Mouse (Mus musculus): ENCODE results near the gene Pcbp1. TPM values are rescaled to one million over a fixed set of nuclear protein-coding genes. Genes with fewer than 3 reads are reported as not detected.
"Not testable (repeated sequence)": the region's sequence is repeated elsewhere in the genome, so short reads cannot be mapped to it uniquely, and the experiment has no call there.

Pcbp1 gene
- polyA plus RNA-seq, 1 experiment from 2014 or later: 313 TPM

DNA sequence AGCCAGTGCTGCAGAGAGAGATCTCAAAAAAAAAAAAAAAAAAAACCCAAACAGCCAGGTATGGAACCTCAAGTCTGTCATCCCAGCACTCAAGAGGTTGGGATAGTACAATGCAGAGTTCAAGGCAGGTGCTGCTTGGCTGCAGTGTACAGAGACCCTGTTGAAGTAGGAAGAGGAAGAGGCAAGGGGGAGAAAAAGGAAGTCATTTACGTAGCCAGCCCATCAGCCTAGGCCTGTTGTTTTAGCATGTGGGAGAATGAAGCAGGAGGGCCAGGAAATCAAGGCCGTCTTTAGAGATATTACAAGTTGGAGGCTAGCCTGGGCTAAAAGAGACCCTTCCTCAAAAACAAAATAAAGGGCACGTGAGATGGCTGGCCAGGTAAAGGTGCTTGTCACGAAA, 22.6 kb downstream of the Pcbp1 start:
- no peak overlapping the region for H3K27ac ChIP-seq
- no peak overlapping the region for H3K4me2 ChIP-seq
- no peaks in the 10 kb centered on the region for H3K36me3 ChIP-seq
- WGBS: 85% methylated on average over 4 of the region's 4 CpGs
- no peaks in the 10 kb centered on the region for H3K27me3 ChIP-seq
- peaks cover 2% of the 10 kb centered on the region; the same call in 1 of the 2 replicates for H3K4me1 ChIP-seq (replicated peaks)
- H3K9ac ChIP-seq: no peak overlapping the region
- H3K9me3 ChIP-seq (replicated peaks): no peaks in the 10 kb centered on the region
- no peak overlapping the region for H3K4me3 ChIP-seq
- no peak for ATAC-seq (replicated peaks; ENCODE audit: insufficient number of reproducible peaks, insufficient read depth, low FRiP score, low read depth)

DNA sequence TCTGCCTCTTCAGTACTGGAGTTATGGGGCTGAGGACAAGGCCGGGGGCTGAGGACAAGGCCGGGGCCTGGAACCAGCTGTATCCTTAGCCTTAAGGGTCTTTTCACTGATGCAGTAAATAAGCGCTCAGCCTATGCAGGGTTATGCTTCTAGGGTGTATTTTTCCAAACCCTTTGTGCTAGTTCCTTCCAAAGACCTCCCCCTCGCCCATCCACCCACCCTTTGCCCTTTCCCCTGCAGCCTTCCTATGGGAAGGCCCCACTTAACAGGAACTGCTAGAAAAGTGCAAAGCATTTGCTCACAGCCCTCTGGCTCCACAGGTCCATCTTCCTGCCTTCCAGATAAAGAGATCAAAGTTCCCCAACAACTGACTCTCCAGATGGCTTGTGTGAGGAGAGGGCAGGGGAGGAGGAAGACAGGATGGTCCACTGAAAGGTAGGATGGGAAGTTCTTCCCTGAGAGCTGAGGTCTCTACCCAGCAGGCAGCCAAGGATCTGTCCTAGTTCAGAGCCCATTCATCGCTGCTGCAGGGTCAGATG, 26.5 kb downstream of the Pcbp1 start:
- 59% methylated on average over 5 of the region's 5 CpGs for WGBS
- H3K4me3 ChIP-seq: no peak overlapping the region
- H3K27me3 ChIP-seq: no peaks in the 10 kb centered on the region
- H3K27ac ChIP-seq: peak overlapping the region; percentile 51
- no peaks in the 10 kb centered on the region for H3K36me3 ChIP-seq
- H3K9ac ChIP-seq: no peak overlapping the region
- ATAC-seq (replicated peaks; ENCODE audit: insufficient number of reproducible peaks, insufficient read depth, low FRiP score, low read depth): no peak
- no peaks in the 10 kb centered on the region for H3K9me3 ChIP-seq (replicated peaks)
- peaks cover 26% of the 10 kb centered on the region for H3K4me1 ChIP-seq (replicated peaks)
- H3K4me2 ChIP-seq: no peak overlapping the region

DNA sequence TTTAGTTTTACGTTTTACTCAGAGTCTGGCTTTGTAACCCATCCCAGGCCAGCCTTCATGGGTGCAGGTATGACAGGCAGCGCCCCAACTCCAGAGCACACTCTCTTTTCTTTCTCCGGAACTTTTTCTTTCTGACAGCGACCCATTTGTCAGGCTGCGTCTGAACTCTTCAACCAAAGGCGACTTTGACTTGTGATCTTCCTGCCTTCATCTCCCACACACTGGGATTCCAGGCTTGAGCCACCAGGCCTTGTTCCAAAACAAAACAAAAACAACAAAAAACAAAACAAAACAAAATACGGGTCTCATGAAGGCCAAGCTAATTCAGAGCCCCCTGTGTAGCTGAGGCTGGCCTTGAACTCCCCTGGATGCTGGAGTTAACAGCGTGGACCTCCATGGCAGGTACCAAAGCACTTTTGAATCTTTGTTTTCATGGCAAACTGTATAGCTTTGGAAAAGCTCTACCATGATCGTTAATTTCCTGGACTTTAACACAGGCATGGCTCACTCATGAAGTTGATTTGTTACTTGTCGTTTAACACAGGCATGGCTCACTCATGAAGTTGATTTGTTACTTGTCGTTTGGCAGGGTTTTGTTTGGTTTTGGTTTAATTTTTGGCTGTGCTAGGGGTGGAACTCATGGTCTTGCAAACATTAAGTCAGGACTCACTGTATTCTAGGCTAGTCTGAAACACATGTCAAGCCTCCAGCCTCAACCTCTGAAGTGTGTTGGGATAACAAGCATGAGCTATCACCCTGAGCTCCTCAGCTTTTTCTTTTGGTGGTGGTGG, 28.0 kb downstream of the Pcbp1 start:
- no peak overlapping the region; the same call in 1 of the 2 replicates for H3K9ac ChIP-seq
- H3K4me1 ChIP-seq (replicated peaks): peaks cover 31% of the 10 kb centered on the region
- H3K9me3 ChIP-seq (replicated peaks): no peaks in the 10 kb centered on the region
- peak overlapping the region; percentile 81 for H3K27ac ChIP-seq
- H3K4me3 ChIP-seq: peak overlapping the region; percentile 41
- H3K36me3 ChIP-seq: no peaks in the 10 kb centered on the region
- peak overlapping the region; percentile 61 for H3K4me2 ChIP-seq
- ATAC-seq (replicated peaks; ENCODE audit: insufficient number of reproducible peaks, insufficient read depth, low FRiP score, low read depth): no peak
- 67% methylated on average over 11 of the region's 11 CpGs for WGBS
- H3K27me3 ChIP-seq: no peaks in the 10 kb centered on the region

DNA sequence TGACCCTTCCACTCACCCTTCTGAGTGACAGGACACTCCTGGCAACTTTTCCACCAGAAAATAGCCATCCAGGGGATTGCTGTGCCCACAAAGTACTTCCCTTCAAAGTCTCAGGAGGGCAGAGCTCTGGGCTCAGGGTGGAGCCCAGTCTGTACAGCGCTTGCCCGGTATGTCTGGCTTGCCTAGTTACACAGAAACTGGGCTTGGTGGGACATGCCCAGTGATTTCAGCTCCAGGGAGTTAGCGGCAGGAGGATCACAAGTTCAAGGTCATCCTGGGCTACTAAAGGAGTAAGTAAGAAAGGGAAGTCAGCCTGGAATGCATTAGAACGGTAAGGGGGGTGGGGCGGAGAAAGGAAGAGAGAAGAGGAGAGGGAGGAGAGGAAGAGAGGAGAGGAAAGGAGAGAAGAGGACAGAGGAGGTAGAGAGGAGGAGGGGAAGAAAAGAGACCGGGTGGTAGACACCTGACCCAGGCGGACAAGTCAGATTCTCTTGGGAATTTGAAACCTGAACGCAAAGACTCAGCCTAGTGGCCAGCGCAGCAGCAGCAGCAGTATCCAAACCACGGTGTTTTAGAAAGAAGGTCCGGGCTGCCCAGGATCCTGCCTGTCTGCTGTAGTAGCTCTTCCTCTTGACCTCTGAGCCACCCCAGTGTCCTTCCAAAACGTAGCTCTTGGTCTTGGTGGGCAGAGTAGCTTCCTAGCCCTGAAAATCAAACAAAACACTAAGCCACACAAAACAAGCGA, 28.9 kb downstream of the Pcbp1 start:
- H3K4me2 ChIP-seq: peak overlapping the region; percentile 61
- no peaks in the 10 kb centered on the region for H3K27me3 ChIP-seq
- ATAC-seq (replicated peaks; ENCODE audit: insufficient number of reproducible peaks, insufficient read depth, low FRiP score, low read depth): no peak
- H3K4me3 ChIP-seq: peak overlapping the region; percentile 41
- WGBS: 19% methylated on average over 13 of the region's 13 CpGs
- no peaks in the 10 kb centered on the region for H3K36me3 ChIP-seq
- H3K9ac ChIP-seq: peak overlapping the region; percentile 42
- peaks cover 31% of the 10 kb centered on the region for H3K4me1 ChIP-seq (replicated peaks)
- H3K9me3 ChIP-seq (replicated peaks): no peaks in the 10 kb centered on the region
- peak overlapping the region; percentile 81 for H3K27ac ChIP-seq

DNA sequence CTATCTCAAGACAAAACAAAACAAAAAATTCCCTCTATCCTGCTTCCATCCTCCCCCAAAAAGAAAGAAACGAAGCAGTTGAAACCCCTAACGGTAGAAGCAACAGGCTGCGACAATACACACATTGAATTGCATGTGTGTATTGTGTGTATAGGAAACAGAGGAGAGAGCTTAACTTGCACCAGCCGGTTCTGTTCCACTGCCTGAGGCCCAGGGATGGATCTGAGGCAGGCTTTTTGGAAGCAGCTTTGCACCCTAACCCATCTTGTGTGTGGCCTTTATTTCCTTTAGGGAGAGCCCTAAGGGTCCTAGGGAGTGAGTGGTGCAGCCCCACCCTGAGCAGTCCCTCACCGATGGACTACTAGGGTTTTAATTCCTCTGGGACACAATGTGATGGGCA, 29.5 kb downstream of the Pcbp1 start:
- Histone ChIP-seq H3K4me3 (peak overlapping the region; percentile 41), H3K27ac (peak overlapping the region; percentile 81), H3K9ac (no peak overlapping the region), H3K9me3 (replicated peaks) (no peaks in the 10 kb centered on the region), H3K4me2 (peak overlapping the region; percentile 61), H3K36me3 (no peaks in the 10 kb centered on the region), H3K4me1 (replicated peaks) (peaks cover 31% of the 10 kb centered on the region), H3K27me3 (no peaks in the 10 kb centered on the region)
- no peak for ATAC-seq (replicated peaks; ENCODE audit: insufficient number of reproducible peaks, insufficient read depth, low FRiP score, low read depth)
- WGBS: 61% methylated on average over 5 of the region's 5 CpGs

DNA sequence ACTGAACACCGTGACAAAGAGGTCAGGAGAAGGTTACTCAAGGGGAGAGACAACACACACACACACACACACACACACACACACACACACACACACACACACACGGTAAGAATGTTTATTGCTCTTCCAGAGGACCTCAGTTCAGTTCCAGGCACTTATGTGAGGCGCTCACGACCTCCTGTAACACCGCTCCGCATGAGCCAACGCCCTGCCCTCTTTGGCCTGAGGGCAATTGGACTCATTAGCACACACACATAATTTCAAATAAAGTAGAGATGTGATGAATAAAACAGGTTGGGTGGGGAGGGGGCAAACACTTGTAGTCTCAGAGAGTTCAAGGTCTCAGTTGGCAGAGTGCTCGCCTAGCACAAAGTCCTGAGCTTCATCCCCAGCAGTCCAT, 30.0 kb downstream of the Pcbp1 start:
- peaks cover 31% of the 10 kb centered on the region for H3K4me1 ChIP-seq (replicated peaks)
- H3K4me2 ChIP-seq: peak overlapping the region; percentile 61; the same call in 1 of the 2 replicates

DNA sequence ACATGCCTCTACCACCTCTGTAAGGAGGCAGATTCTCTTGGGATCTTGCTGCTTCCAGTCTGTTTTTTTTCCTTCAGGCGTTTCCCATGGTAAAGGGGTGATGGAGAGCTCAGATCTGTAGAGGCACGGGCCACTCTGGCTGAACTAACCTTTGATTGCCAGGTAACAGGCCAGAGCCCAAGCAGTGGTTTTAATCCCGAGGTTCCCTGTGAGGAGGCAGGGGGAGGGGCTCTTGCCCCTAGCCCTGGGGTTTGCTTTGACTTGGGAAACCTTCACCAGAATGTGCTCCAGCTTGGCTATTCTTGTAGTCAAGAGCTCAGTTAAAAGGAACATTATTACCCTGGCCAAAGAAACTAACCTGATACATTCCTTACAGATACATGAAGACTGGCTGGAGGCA, 30.5 kb downstream of the Pcbp1 start:
- ATAC-seq (replicated peaks; ENCODE audit: insufficient number of reproducible peaks, insufficient read depth, low FRiP score, low read depth): no peak

More for the DNA sequence above, 30.0 kb downstream of the Pcbp1 start:
- no peaks in the 10 kb centered on the region for H3K27me3 ChIP-seq
- H3K9ac ChIP-seq: no peak overlapping the region
- no peak for ATAC-seq (replicated peaks; ENCODE audit: insufficient number of reproducible peaks, insufficient read depth, low FRiP score, low read depth)
- WGBS: 75% methylated on average over 8 of the region's 8 CpGs
- no peaks in the 10 kb centered on the region for H3K36me3 ChIP-seq
- no peaks in the 10 kb centered on the region for H3K9me3 ChIP-seq (replicated peaks)
- H3K4me3 ChIP-seq: no peak overlapping the region
- 0 out of 2 replicates have a peak overlapping the region, but pooled peaks have one; percentile 81 for H3K27ac ChIP-seq

DNA sequence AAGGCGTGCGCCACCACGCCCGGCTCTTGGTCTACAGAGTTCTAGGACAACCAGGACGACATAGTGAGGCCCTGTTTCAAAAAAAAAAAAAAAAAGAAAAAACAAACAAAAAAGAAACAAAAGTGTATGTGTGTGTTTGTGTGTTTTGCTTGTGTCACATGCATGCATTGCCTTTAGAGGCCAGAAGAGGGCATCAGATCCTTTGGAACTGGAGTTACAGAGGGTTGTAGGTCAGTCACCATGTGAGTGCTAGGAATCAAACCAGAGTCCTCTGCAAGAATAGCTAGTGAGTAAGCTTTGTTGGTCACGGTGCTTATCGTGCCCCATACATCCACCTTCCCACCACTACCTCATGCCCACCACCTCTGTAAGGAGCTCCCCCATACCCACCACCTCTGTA, 31.4 kb downstream of the Pcbp1 start:
- no peak for ATAC-seq (replicated peaks; ENCODE audit: insufficient number of reproducible peaks, insufficient read depth, low FRiP score, low read depth)
- peaks cover 31% of the 10 kb centered on the region for H3K4me1 ChIP-seq (replicated peaks)
- no peaks in the 10 kb centered on the region for H3K36me3 ChIP-seq
- H3K9ac ChIP-seq: no peak overlapping the region
- no peaks in the 10 kb centered on the region for H3K27me3 ChIP-seq
- no peak overlapping the region for H3K4me3 ChIP-seq
- H3K9me3 ChIP-seq (replicated peaks): no peaks in the 10 kb centered on the region
- no peak overlapping the region for H3K4me2 ChIP-seq
- H3K27ac ChIP-seq: no peak overlapping the region
- WGBS: 93% methylated on average over 7 of the region's 7 CpGs

More for the DNA sequence above, 30.5 kb downstream of the Pcbp1 start:
- Histone ChIP-seq H3K36me3 (no peaks in the 10 kb centered on the region), H3K4me3 (no peak overlapping the region), H3K27ac (no peak overlapping the region), H3K9me3 (replicated peaks) (no peaks in the 10 kb centered on the region), H3K4me1 (replicated peaks) (peaks cover 31% of the 10 kb centered on the region), H3K27me3 (no peaks in the 10 kb centered on the region), H3K9ac (no peak overlapping the region), H3K4me2 (no peak overlapping the region)
- WGBS: 67% methylated on average over 3 of the region's 3 CpGs

DNA sequence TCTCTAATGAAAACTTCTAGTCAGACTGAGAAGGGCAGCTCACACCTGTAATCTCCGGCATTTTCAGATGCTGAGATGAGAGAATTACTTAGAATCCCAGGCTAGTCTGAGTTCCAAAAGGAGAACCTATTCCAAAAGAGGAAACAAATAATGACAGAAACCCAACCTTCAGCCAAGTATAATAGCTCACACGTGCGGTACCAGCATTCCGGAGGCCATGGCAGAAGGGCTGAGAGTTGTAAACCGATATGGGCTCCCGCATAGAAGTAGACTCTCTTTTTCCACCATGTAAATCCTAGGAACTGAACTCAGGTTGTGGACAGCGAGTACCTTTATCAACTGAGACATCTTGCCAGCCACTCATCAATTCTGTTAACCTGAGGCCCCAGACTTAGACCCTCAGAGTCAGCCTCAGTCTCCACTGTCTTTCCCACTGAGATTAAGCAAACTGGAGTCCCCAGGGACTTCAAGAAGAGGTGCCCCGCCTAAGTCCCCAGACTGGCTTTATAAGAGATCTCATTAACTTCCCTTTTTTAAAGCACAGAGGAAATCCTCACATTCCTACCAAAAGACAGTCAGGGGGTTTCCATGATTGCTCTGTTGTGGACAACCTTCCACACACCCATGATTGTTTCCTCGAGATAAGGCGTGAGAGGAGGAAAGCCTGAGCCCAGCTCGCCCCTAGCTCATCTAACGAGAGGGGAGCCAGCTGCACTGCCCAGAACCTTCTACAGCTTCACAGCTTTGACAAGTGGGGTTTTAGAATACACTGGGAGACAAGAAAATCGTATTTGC, 32.5 kb downstream of the Pcbp1 start:
- H3K4me2 ChIP-seq: no peak overlapping the region
- no peak overlapping the region for H3K27ac ChIP-seq
- ATAC-seq (replicated peaks; ENCODE audit: insufficient number of reproducible peaks, insufficient read depth, low FRiP score, low read depth): no peak
- no peaks in the 10 kb centered on the region for H3K27me3 ChIP-seq
- H3K9me3 ChIP-seq (replicated peaks): no peaks in the 10 kb centered on the region
- H3K36me3 ChIP-seq: no peaks in the 10 kb centered on the region
- 49% methylated on average over 13 of the region's 13 CpGs for WGBS
- H3K4me3 ChIP-seq: no peak overlapping the region
- no peak overlapping the region for H3K9ac ChIP-seq
- H3K4me1 ChIP-seq (replicated peaks): peaks cover 31% of the 10 kb centered on the region

DNA sequence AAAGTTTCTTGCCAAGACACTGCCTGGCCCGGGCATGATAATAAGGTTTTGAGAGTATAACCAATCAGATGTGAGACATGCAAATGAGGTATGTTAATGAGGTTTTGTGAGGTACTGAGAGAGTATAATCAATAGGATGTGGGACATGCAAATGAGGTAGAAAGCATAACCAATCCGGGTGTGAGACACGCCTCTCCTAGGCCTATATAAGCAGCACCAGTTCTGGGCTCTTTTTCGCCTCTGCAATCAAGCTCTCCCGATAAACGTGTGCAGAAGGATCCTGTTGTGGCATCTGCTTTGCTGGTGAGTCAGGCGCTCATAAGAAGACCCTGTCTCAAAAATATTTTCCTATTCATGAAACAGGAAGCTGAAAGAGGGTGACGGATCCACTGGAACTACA, 35.7 kb downstream of the Pcbp1 start:
- not testable (repeated sequence) for H3K27me3 ChIP-seq; H3K9me3 ChIP-seq (replicated peaks); ATAC-seq (replicated peaks; ENCODE audit: insufficient number of reproducible peaks, insufficient read depth, low FRiP score, low read depth); H3K4me2 ChIP-seq; H3K27ac ChIP-seq; H3K4me3 ChIP-seq; H3K36me3 ChIP-seq; H3K9ac ChIP-seq
- 86% methylated on average over 8 of the region's 8 CpGs for WGBS
- peaks cover 24% of the 10 kb centered on the region for H3K4me1 ChIP-seq (replicated peaks)

DNA sequence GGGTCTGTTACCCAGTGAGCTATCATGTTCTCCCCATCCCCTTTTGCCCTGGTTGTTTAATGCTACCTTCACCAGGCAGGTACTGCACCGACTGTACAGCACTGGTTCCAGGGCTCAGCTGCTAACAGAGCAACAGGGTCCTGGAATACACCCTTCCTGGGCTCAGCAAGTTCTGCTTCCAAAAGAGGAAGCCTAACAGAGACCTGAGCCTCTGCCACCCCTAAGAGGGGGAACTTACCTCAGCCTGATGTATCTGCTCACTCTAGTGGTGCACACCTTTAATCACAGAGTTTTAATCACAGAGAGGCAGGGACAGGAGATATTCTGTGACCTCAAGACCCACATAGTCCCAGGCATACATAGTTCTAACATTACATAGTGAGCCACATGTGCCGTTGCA, 36.2 kb downstream of the Pcbp1 start:
- no peak for ATAC-seq (replicated peaks; ENCODE audit: insufficient number of reproducible peaks, insufficient read depth, low FRiP score, low read depth)
- WGBS: 93% methylated on average over 2 of the region's 2 CpGs

More for the DNA sequence above, 36.2 kb downstream of the Pcbp1 start:
- Histone ChIP-seq H3K9ac (no peak overlapping the region), H3K36me3 (no peaks in the 10 kb centered on the region), H3K4me2 (no peak overlapping the region), H3K27ac (no peak overlapping the region), H3K27me3 (no peaks in the 10 kb centered on the region), H3K4me3 (no peak overlapping the region), H3K9me3 (replicated peaks) (no peaks in the 10 kb centered on the region), H3K4me1 (replicated peaks) (peaks cover 24% of the 10 kb centered on the region)
